Mouse (Mus musculus) megakaryocyte, embryonic 14.5 days (primary cell): Measurements from ENCODE around the gene Rnase11.

Experiments used
- FLI1 ChIP-seq: IDR thresholded peaks from 2 replicates; pipeline ENCODE4 v1.6.1; 2012; ENCODE audit warnings: low read length, inconsistent platforms, mixed read lengths
- GATA1 ChIP-seq: IDR thresholded peaks from 3 replicates; pipeline ENCODE4 v1.6.1; 2012; ENCODE audit warnings: mixed read lengths, low read length, inconsistent platforms, borderline replicate concordance

DNA sequence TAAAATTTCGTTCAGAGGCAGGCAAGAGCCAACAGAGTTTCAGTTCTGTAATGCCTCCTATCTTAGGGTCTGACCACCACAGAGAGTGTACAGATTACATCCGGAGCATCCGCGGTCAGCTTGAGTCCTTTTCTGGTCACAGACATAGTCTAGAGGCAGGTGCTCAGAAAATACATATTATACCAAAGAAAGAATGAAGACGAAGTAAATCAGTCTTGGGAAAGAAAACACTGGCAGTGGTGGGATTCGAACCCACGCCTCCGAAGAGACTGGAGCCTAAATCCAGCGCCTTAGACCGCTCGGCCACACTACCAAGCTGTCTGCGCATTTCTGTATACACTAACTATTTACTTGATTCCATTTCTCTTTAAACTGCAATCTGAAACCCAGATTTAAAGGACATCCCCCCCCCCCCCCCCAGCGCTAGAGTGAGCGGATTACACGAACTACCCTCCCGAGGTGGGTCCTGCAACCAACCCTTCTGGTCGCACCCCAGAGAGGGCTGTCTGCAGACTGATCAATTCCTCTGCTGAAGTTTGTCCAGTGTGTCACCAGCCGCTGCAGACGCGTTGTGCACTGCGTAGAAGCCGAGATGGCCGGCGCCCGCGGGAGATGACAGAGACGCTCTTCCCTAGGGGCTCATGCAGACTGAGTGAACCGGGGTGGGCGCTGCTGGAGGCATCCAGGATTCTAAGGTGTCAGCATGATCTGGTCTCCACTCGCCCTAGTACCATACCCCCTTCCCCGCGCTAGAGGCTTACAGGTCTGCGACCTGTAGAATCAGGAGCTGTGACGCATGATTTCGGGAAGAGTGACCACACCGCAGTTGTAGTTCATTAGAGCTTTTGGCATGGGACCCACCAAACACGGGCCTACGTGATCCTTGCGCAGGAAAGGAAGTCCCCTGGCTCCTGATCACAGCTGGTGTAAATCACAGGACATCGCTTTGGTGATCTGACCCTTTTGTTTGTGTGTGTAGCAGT, 32.9 kb upstream of the Rnase11 start:
- no peak for TF ChIP-seq GATA1
- no peak for TF ChIP-seq FLI1
